Mouse (Mus musculus) liver, embryonic 16.5 days (tissue): Measurements from ENCODE around the gene Trib3. TPM values are rescaled to one million over a fixed set of nuclear protein-coding genes. Genes with fewer than 3 reads are reported as not detected.
"Not testable (repeated sequence)": the region's sequence is repeated elsewhere in the genome, so short reads cannot be mapped to it uniquely, and the experiment has no call there.

ENCODE experiments used
- ATAC-seq: fragments of 200-750 bp; cut with Nextera tagmentation; 2 replicates; pipeline ENCODE4 v1.8.0; 2017; ENCODE audit warnings: low read depth, mild to moderate bottlenecking, moderate number of reproducible peaks, moderate library complexity
- H3K27ac ChIP-seq: fragments of 300-500 bp; sonication (generic); 2 replicates; pipeline ENCODE4 v1.5.1; 2014; ENCODE audit warnings: mild to moderate bottlenecking, low read length
- H3K27me3 ChIP-seq: fragments of 300-500 bp; sonication (generic); 2 replicates; pipeline ENCODE4 v1.6.1; 2014; ENCODE audit warnings: low read depth, low read length, mixed read lengths; ENCODE audit not compliant: control insufficient read depth, insufficient read depth
- H3K36me3 ChIP-seq: fragments of 300-500 bp; sonication (generic); 2 replicates; pipeline ENCODE4 v1.6.1; 2014; ENCODE audit warnings: mild to moderate bottlenecking; ENCODE audit not compliant: control insufficient read depth, insufficient read depth
- H3K4me1 ChIP-seq: fragments of 300-500 bp; sonication (generic); 2 replicates; pipeline ENCODE4 v1.6.1; 2014; ENCODE audit warnings: low read depth, low read length, mixed read lengths; ENCODE audit not compliant: control insufficient read depth
- H3K4me2 ChIP-seq: fragments of 300-500 bp; sonication (generic); 2 replicates; pipeline ENCODE4 v1.6.1; 2014; ENCODE audit warnings: low read depth, low read length, mixed read lengths
- H3K4me3 ChIP-seq: fragments of 300-500 bp; sonication (generic); 2 replicates; pipeline ENCODE4 v1.5.1; 2014; ENCODE audit warnings: low read depth, mild to moderate bottlenecking, low read length
- H3K9ac ChIP-seq: fragments of 300-500 bp; sonication (generic); 2 replicates; pipeline ENCODE4 v1.6.1; 2014; ENCODE audit warnings: low read depth, low read length
- H3K9me3 ChIP-seq: fragments of 300-500 bp; sonication (generic); replicated peaks from 2 replicates; pipeline ENCODE4 v1.6.1; 2016; ENCODE audit warnings: low read length; ENCODE audit not compliant: control insufficient read depth
- WGBS: fragments of 180-500 bp; shearing (Covaris S2); extraction: QIAGEN DNeasy Blood & Tissue Kit; methylation state at CpG from one replicate; pipeline ENCODE4 v1.1.7; 2014; ENCODE audit not compliant: insufficient replicate concordance; 5-methylcytosine and 5-hydroxymethylcytosine counted together
- polyA plus RNA-seq: library from polyadenylated mRNA; unstranded; fragments of >200 nt; fragmentation: Nextera tagmentation; extraction: Ambion mirVana; gene quantifications from 2 replicates; pipeline ENCODE4 v1.2.1, GENCODE M21; 2015

The Trib3 gene
- polyA plus RNA-seq, 1 experiment from 2014 or later = 6.5 TPM

GRCm38 (mm10) chr2:152307186-152307585 lies 36.6 kb downstream of the Trib3 start:
- ATAC-seq = no peak

GRCm38 (mm10) chr2:152305480-152305879 lies 38.4 kb downstream of the Trib3 start:
- H3K9ac ChIP-seq = no peak overlapping the region
- no peak overlapping the region for H3K4me3 ChIP-seq
- H3K4me2 ChIP-seq = no peak overlapping the region
- no peaks in the 10 kb centered on the region for H3K4me1 ChIP-seq
- 73% methylated on average over 6 of the region's 6 CpGs for WGBS
- H3K36me3 ChIP-seq = peaks cover 32% of the 10 kb centered on the region
- H3K27me3 ChIP-seq = no peaks in the 10 kb centered on the region
- H3K27ac ChIP-seq = no peak overlapping the region
- ATAC-seq = no peak
- H3K9me3 ChIP-seq = no peaks in the 10 kb centered on the region

More at GRCm38 (mm10) chr2:152307186-152307585, 36.6 kb downstream of the Trib3 start:
- no peaks in the 10 kb centered on the region for H3K4me1 ChIP-seq
- H3K27ac ChIP-seq = no peak overlapping the region
- H3K4me3 ChIP-seq = no peak overlapping the region
- H3K9me3 ChIP-seq = no peaks in the 10 kb centered on the region
- peaks cover 41% of the 10 kb centered on the region for H3K36me3 ChIP-seq
- H3K4me2 ChIP-seq = no peak overlapping the region
- H3K9ac ChIP-seq = no peak overlapping the region
- no peaks in the 10 kb centered on the region for H3K27me3 ChIP-seq
- whole genome bisulfite sequencing = 84% methylated on average over 3 of the region's 3 CpGs

- 74% methylated on average over 5 of the region's 5 CpGs for whole genome bisulfite sequencing
- H3K27ac ChIP-seq = no peak overlapping the region
- H3K4me2 ChIP-seq = no peak overlapping the region
- H3K27me3 ChIP-seq = no peaks in the 10 kb centered on the region
- no peaks in the 10 kb centered on the region for H3K4me1 ChIP-seq
- H3K9me3 ChIP-seq = no peaks in the 10 kb centered on the region
- no peak overlapping the region for H3K9ac ChIP-seq
- H3K4me3 ChIP-seq = no peak overlapping the region
- ATAC-seq = no peak
- H3K36me3 ChIP-seq = peaks cover 26% of the 10 kb centered on the region
These were observed 40.1 kb downstream of the Trib3 start for GRCm38 (mm10) chr2:152303781-152304180.

GRCm38 (mm10) chr2:152302862-152303261 lies 41.0 kb downstream of the Trib3 start:
- 69% methylated on average over 2 of the region's 2 CpGs for WGBS
- Histone ChIP-seq H3K9ac (no peak overlapping the region), H3K27ac (no peak overlapping the region), H3K27me3 (no peaks in the 10 kb centered on the region), H3K4me2 (no peak overlapping the region), H3K36me3 (peaks cover 17% of the 10 kb centered on the region), H3K9me3 (no peaks in the 10 kb centered on the region), H3K4me3 (no peak overlapping the region), H3K4me1 (no peaks in the 10 kb centered on the region)
- no peak for ATAC-seq

GRCm38 (mm10) chr2:152294541-152294940 lies 49.3 kb downstream of the Trib3 start:
- H3K27ac ChIP-seq = peak overlapping the region; percentile 88
- H3K4me2 ChIP-seq = peak overlapping the region; percentile 88
- H3K4me1 ChIP-seq = peaks cover 14% of the 10 kb centered on the region
- H3K4me3 ChIP-seq = peak overlapping the region; percentile 91
- ATAC-seq = no peak
- H3K27me3 ChIP-seq = no peaks in the 10 kb centered on the region
- H3K36me3 ChIP-seq = no peaks in the 10 kb centered on the region
- no peaks in the 10 kb centered on the region for H3K9me3 ChIP-seq
- peak overlapping the region; percentile 94 for H3K9ac ChIP-seq
- WGBS = 31% methylated on average over 5 of the region's 5 CpGs

GRCm38 (mm10) chr2:152293727-152294475 lies 49.9 kb downstream of the Trib3 start, which contains the start of gene Tbc1d20:
Gene Tbc1d20 (plus strand): TSS chr2:152293828.
- peak; percentile 98 for ATAC-seq
- H3K9me3 ChIP-seq = no peaks in the 10 kb centered on the region
- WGBS = under 1% methylated on average over 64 of the region's 70 CpGs
- H3K4me2 ChIP-seq = peak within 1 kb of the TSS; percentile 88
- peaks cover 14% of the 10 kb centered on the region for H3K4me1 ChIP-seq
- H3K36me3 ChIP-seq = no peaks in the 10 kb centered on the region
- H3K27me3 ChIP-seq = no peaks in the 10 kb centered on the region
- H3K9ac ChIP-seq = peak within 1 kb of the TSS; percentile 94
- peak within 1 kb of the TSS; percentile 91 for H3K4me3 ChIP-seq
- peak within 1 kb of the TSS; percentile 88 for H3K27ac ChIP-seq

GRCm38 (mm10) chr2:152293179-152293726 lies 50.6 kb downstream of the Trib3 start:
- Histone ChIP-seq H3K4me3 (peak overlapping the region; percentile 91), H3K9me3 (no peaks in the 10 kb centered on the region), H3K9ac (peak overlapping the region; percentile 94), H3K27me3 (no peaks in the 10 kb centered on the region), H3K4me2 (peak overlapping the region; percentile 88), H3K27ac (peak overlapping the region; percentile 52; the same call in 1 of the 2 replicates), H3K36me3 (no peaks in the 10 kb centered on the region), H3K4me1 (peaks cover 14% of the 10 kb centered on the region)
- WGBS = under 1% methylated on average over 15 of the region's 15 CpGs
- peak; percentile 26 for ATAC-seq

- H3K9me3 ChIP-seq = no peaks in the 10 kb centered on the region
- no peak overlapping the region for H3K4me3 ChIP-seq
- no peak overlapping the region for H3K4me2 ChIP-seq
- ATAC-seq = no peak
- no peaks in the 10 kb centered on the region for H3K27me3 ChIP-seq
- no peak overlapping the region for H3K9ac ChIP-seq
- 72% methylated on average over 2 of the region's 2 CpGs for WGBS
- no peak overlapping the region for H3K27ac ChIP-seq
- no peaks in the 10 kb centered on the region for H3K36me3 ChIP-seq
- peaks cover 14% of the 10 kb centered on the region for H3K4me1 ChIP-seq
These were observed 51.4 kb downstream of the Trib3 start for GRCm38 (mm10) chr2:152292475-152292874.

- not testable (repeated sequence) for H3K4me3 ChIP-seq, H3K36me3 ChIP-seq, H3K4me1 ChIP-seq, H3K9ac ChIP-seq, H3K4me2 ChIP-seq, H3K27ac ChIP-seq, H3K9me3 ChIP-seq, ATAC-seq, H3K27me3 ChIP-seq
- 62% methylated on average over 1 of the region's 2 CpGs for WGBS
These were observed 54.2 kb downstream of the Trib3 start for GRCm38 (mm10) chr2:152289623-152290022.
